Mouse (Mus musculus) CH12.LX (cell line): Measurements from ENCODE around the gene Rnase12. TPM values are rescaled to one million over a fixed set of nuclear protein-coding genes. Genes with fewer than 3 reads are reported as not detected.
"Not testable (repeated sequence)": the region's sequence is repeated elsewhere in the genome, so short reads cannot be mapped to it uniquely, and the experiment has no call there.

Source experiments
- DNase-seq: peaks from one replicate; pipeline ENCODE4 v3.0.0-alpha.2; 2013; ENCODE audit errors: extremely low read depth
- H3K27ac ChIP-seq: 2 replicates; pipeline ENCODE4 v1.5.1; 2012; ENCODE audit warnings: low read depth, mild to moderate bottlenecking, control low read depth, moderate library complexity; ENCODE audit not compliant: insufficient read depth
- H3K27me3 ChIP-seq: replicated peaks from 2 replicates; pipeline ENCODE3; 2012; ENCODE audit warnings: inconsistent platforms
- H3K36me3 ChIP-seq, 2 experiments: replicated peaks in 1 of 2; 2 replicates each; pipeline versions ENCODE3 to v1.6.1; 2012; ENCODE audit warnings: inconsistent platforms in 1 of 2, low read length in 1 of 2, mild to moderate bottlenecking in 1 of 2, mixed read lengths in 1 of 2, moderate library complexity in 1 of 2; ENCODE audit not compliant: control insufficient read depth in 1 of 2, insufficient read depth in 1 of 2
- H3K4me1 ChIP-seq, 2 experiments: 2 replicates each; pipeline ENCODE4 v1.6.1; 2012; ENCODE audit warnings: inconsistent platforms in 1 of 2, moderate library complexity in 1 of 2; ENCODE audit not compliant: insufficient read depth in 2 of 2, control insufficient read depth in 1 of 2
- H3K4me2 ChIP-seq: 2 replicates; pipeline ENCODE4 v1.6.1; 2012; ENCODE audit warnings: low read depth, mild to moderate bottlenecking, control low read depth; ENCODE audit not compliant: poor library complexity, insufficient read depth, severe bottlenecking
- H3K4me3 ChIP-seq, 3 experiments: fragments of 150-350 bp in 1 of 3; sonication (generic) in 1 of 3; replicated peaks in 1 of 3; 2 replicates each; pipeline versions ENCODE3 to v1.5.1; 2011 to 2012; ENCODE audit warnings: low read depth in 2 of 3, low read length in 2 of 3, mild to moderate bottlenecking in 2 of 3, moderate library complexity in 2 of 3, control low read depth in 1 of 3, improper control_type of control experiment in 1 of 3, inconsistent platforms in 1 of 3, mixed read lengths in 1 of 3; ENCODE audit not compliant: poor library complexity in 1 of 3
- H3K79me2 ChIP-seq: replicated peaks from 2 replicates; pipeline ENCODE4 v1.6.1; 2012; ENCODE audit warnings: mild to moderate bottlenecking, moderate library complexity; ENCODE audit not compliant: control insufficient read depth, poor library complexity, insufficient read depth, severe bottlenecking; ENCODE audit errors: extremely low read depth
- H3K9ac ChIP-seq: 2 replicates; pipeline ENCODE4 v1.6.1; 2012; ENCODE audit warnings: low read depth, mild to moderate bottlenecking, control low read depth, moderate library complexity; ENCODE audit not compliant: insufficient read depth
- H3K9me3 ChIP-seq: replicated peaks from 2 replicates; pipeline ENCODE3; 2012; ENCODE audit warnings: low read length, inconsistent platforms, mixed read lengths
- CTCF ChIP-seq, 2 experiments: IDR thresholded peaks in 1 of 2; conservative IDR thresholded peaks in 1 of 2; 2 replicates each; pipeline ENCODE4 v1.5.1; 2011 to 2012; ENCODE audit warnings: low read depth in 2 of 2, low read length in 2 of 2, improper control_type of control experiment in 1 of 2, inconsistent platforms in 1 of 2, mild to moderate bottlenecking in 1 of 2, moderate library complexity in 1 of 2
- E2F4 ChIP-seq: IDR thresholded peaks from 2 replicates; pipeline ENCODE4 v1.6.1; 2011; ENCODE audit warnings: low read depth, low read length, improper control_type of control experiment; ENCODE audit not compliant: insufficient replicate concordance
- MXI1 ChIP-seq: IDR thresholded peaks from 2 replicates; pipeline ENCODE4 v1.6.1; 2011; ENCODE audit warnings: mild to moderate bottlenecking, low read depth, low read length, improper control_type of control experiment
- NELFE ChIP-seq: IDR thresholded peaks from 2 replicates; pipeline ENCODE4 v1.6.1; 2011; ENCODE audit warnings: low read depth, low read length, improper control_type of control experiment
- NRF1 ChIP-seq: IDR thresholded peaks from 2 replicates; pipeline ENCODE4 v1.6.1; 2014; ENCODE audit warnings: low read depth, mild to moderate bottlenecking, inconsistent platforms, low read length, improper control_type of control experiment, moderate library complexity
- POLR2AphosphoS2 ChIP-seq: IDR thresholded peaks from 2 replicates; pipeline ENCODE4 v1.6.1; 2011; ENCODE audit warnings: low read depth, low read length, improper control_type of control experiment
- RAD21 ChIP-seq: IDR thresholded peaks from 2 replicates; pipeline ENCODE4 v1.6.1; 2011; ENCODE audit warnings: low read depth, mild to moderate bottlenecking, low read length, improper control_type of control experiment, moderate library complexity
- RCOR1 ChIP-seq: conservative IDR thresholded peaks from 2 replicates; pipeline ENCODE4 v1.6.1; 2012; ENCODE audit warnings: low read depth, mild to moderate bottlenecking, inconsistent platforms, low read length, improper control_type of control experiment
- SMC3 ChIP-seq: IDR thresholded peaks from 2 replicates; pipeline ENCODE4 v1.6.1; 2011; ENCODE audit warnings: low read depth, low read length, improper control_type of control experiment
- TBP ChIP-seq: conservative IDR thresholded peaks from 2 replicates; pipeline ENCODE4 v1.6.1; 2011; ENCODE audit warnings: low read depth, low read length, improper control_type of control experiment
- TCF12 ChIP-seq: IDR thresholded peaks from 2 replicates; pipeline ENCODE4 v1.6.1; 2014; ENCODE audit warnings: low read depth, mild to moderate bottlenecking, inconsistent platforms, low read length, improper control_type of control experiment
- ZC3H11A ChIP-seq: IDR thresholded peaks from 2 replicates; pipeline ENCODE4 v1.6.1; 2012; ENCODE audit warnings: low read depth, mild to moderate bottlenecking, inconsistent platforms, low read length, improper control_type of control experiment
- ZKSCAN1 ChIP-seq: IDR thresholded peaks from 2 replicates; pipeline ENCODE4 v1.6.1; 2012; ENCODE audit warnings: low read depth, inconsistent platforms, low read length, improper control_type of control experiment, borderline replicate concordance
- ZMIZ1 ChIP-seq: IDR thresholded peaks from 2 replicates; pipeline ENCODE4 v1.6.1; 2012; ENCODE audit warnings: low read depth, mild to moderate bottlenecking, inconsistent platforms, low read length, improper control_type of control experiment
- ZNF384 ChIP-seq: IDR thresholded peaks from 2 replicates; pipeline ENCODE4 v1.6.1; 2012; ENCODE audit warnings: low read depth, low read length, improper control_type of control experiment, inconsistent platforms
- dilution Hi-C: fragments of 300-500 bp; cut with MboI; formaldehyde crosslinking; loops from 2 replicates; pipeline ENCODE4 v1.14.3; 2020; ENCODE audit warnings: low sequenced_read_pairs; ENCODE audit not compliant: extremely low pct_unique_long_range_greater_than_20kb, extremely low pct_ligation_motif_present
- in situ Hi-C: fragments of 300-500 bp; cut with MboI; formaldehyde crosslinking; loops from 3 replicates; pipeline ENCODE4 v1.14.3; 2019; ENCODE audit warnings: low sequenced_read_pairs, low pct_ligation_motif_present, low pct_unique_long_range_greater_than_20kb, mixed read lengths
- polyA plus RNA-seq: library from polyadenylated mRNA; unstranded; fragments of >175 nt; gene quantifications from 2 replicates; pipeline ENCODE4 v1.2.1, GENCODE M21; 2012; ENCODE audit warnings: low read depth; ENCODE audit not compliant: insufficient read length
- total RNA-seq, 2 experiments: library from RNA; depleted of rRNA; stranded (reverse); fragments of 300-350 nt in 1 of 2; fragments of >200 nt in 1 of 2; gene quantifications; 2 replicates each; pipeline ENCODE4 v1.2.3; 2012 to 2014

The Rnase12 gene
- total and polyA plus RNA-seq, 3 experiments, result 0.38 TPM; not detected in 2

DNA sequence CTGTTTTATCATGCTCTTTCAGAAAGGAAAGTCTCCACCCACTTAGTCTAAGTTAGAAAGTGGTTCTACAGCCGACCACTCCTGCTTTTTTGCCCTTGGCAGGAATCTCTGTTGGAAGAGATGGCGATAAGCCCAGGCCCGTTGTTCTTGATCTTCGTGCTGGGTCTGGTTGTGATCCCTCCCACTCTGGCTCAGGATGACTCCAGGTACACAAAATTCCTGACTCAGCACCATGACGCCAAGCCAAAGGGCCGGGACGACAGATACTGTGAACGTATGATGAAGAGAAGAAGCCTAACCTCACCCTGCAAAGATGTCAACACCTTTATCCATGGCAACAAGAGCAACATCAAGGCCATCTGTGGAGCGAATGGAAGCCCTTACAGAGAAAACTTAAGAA is 43.8 kb upstream of the Rnase12 start:
- TF ChIP-seq NRF1 (no peak), ZKSCAN1 (no peak), RAD21 (no peak), ZMIZ1 (no peak), E2F4 (no peak), TBP (no peak)
- TF ChIP-seq, all 38 proteins: peak for 0
- Histone ChIP-seq H3K79me2 (no peaks in the 10 kb centered on the region), H3K4me3 (no peak overlapping the region), H3K4me2 (no peak overlapping the region), H3K9me3 (no peaks in the 10 kb centered on the region), H3K36me3 (no peaks in the 10 kb centered on the region), H3K27ac (no peak overlapping the region), H3K4me1 (peaks cover 9 to 12% of the 10 kb centered on the region in 2 experiments), H3K9ac (no peak overlapping the region), H3K27me3 (no peaks in the 10 kb centered on the region)
- dilution Hi-C loops (no loop called here), in situ Hi-C loops (loop anchor here (5.0 to 25.0 kb wide), 2 partner anchors 166 to 361 kb away; partner anchors contain the start of gene Vmn2r89)
- no peak for DNase-seq

- in situ Hi-C loops, result loop anchor here (10.0 kb wide), 1 partner anchor 74 kb away; no protein-coding TSS in a partner anchor
- no peak overlapping the region for H3K4me2 ChIP-seq
- no peak for DNase-seq
- no peaks in the 10 kb centered on the region for H3K27me3 ChIP-seq
- no peak overlapping the region for H3K4me3 ChIP-seq
- peaks cover 6 to 25% of the 10 kb centered on the region in 2 experiments; a peak in 2 of 4 replicates for H3K4me1 ChIP-seq
- no peaks in the 10 kb centered on the region for H3K36me3 ChIP-seq
- no peak overlapping the region for H3K27ac ChIP-seq
- no peaks in the 10 kb centered on the region for H3K79me2 ChIP-seq
- no peaks in the 10 kb centered on the region for H3K9me3 ChIP-seq
- TF ChIP-seq TCF12 (no peak), E2F4 (no peak), POLR2AphosphoS2 (no peak), MXI1 (no peak), CTCF (conservative IDR thresholded peaks at IDR 0.05 in 1 of 2, IDR thresholded peaks at IDR 0.05 in 1 of 2; ENCODE audit: low read depth in 2 of 2, low read length in 2 of 2) (no peak), RCOR1 (no peak), NELFE (no peak), ZNF384 (no peak)
- TF ChIP-seq, all 38 proteins: peak for 0
- no peak overlapping the region for H3K9ac ChIP-seq
- dilution Hi-C loops, result no loop called here
Observed at GRCm38 (mm10) chr14:51098921-51099320, 41.5 kb upstream of the Rnase12 start.

DNA sequence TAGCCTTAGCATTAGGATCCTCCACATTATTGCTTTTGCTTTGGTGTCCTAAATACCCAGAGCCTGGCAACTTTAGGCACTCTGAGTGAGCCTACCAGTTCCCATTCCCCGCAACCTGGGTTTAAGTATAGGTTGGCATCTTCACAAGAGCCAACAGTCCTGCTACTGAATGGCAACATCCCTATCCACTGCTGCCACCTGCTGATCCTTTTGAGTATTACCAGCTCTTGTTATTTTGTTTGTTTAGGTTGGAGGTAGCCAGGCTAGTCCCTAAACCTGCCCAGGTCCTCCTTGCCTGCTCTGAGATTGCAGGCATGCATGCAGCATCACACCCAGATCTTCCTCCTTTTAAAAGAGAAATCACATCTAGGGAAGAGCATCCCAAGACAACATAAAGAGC is 40.8 kb upstream of the Rnase12 start:
- H3K36me3 ChIP-seq, H3K4me2 ChIP-seq, H3K79me2 ChIP-seq, H3K9me3 ChIP-seq, H3K4me3 ChIP-seq, H3K27me3 ChIP-seq, H3K27ac ChIP-seq, dilution Hi-C loops, H3K9ac ChIP-seq: not testable (repeated sequence)
- in situ Hi-C loops, result loop anchor here (10.0 kb wide), 1 partner anchor 73 kb away; no protein-coding TSS in a partner anchor
- DNase-seq, result peak; percentile 58
- TF ChIP-seq RAD21 (peak; percentile 74), ZC3H11A (peak; percentile 29; the same call in 1 of the 2 replicates), CTCF (conservative IDR thresholded peaks at IDR 0.05 in 1 of 2, IDR thresholded peaks at IDR 0.05 in 1 of 2; ENCODE audit: low read depth in 2 of 2, low read length in 2 of 2) (peak; percentile 50 to 76; a peak in 3 of 4 replicates), SMC3 (peak; percentile 67)
- peaks cover 6 to 27% of the 10 kb centered on the region in 2 experiments; a peak in 3 of 4 replicates for H3K4me1 ChIP-seq
